Mouse (Mus musculus) brain, embryonic 14.5 days (tissue): ENCODE measurements around the gene Thap8.

Experiments
- CTCF ChIP-seq: fragments of 200-500 bp; IDR thresholded peaks from 2 replicates; pipeline ENCODE4 v1.5.1; 2012; ENCODE audit warnings: inconsistent platforms, mild to moderate bottlenecking, moderate library complexity, borderline replicate concordance; ENCODE audit not compliant: insufficient read depth, insufficient read length; ENCODE audit errors: extremely low read depth
- POLR2A ChIP-seq: fragments of 200-500 bp; IDR thresholded peaks from 2 replicates; pipeline ENCODE4 v1.6.1; 2012; ENCODE audit warnings: mild to moderate bottlenecking, inconsistent platforms, borderline replicate concordance; ENCODE audit not compliant: poor library complexity, insufficient read depth, insufficient read length, severe bottlenecking; ENCODE audit errors: extremely low read depth

GRCm38 (mm10) chr7:30296816-30297215 is 16.9 kb downstream of the Thap8 start:
- no peak for TF ChIP-seq CTCF
- TF ChIP-seq POLR2A = no peak
